Mouse (Mus musculus): ENCODE data around the gene Gm20696.

DNA sequence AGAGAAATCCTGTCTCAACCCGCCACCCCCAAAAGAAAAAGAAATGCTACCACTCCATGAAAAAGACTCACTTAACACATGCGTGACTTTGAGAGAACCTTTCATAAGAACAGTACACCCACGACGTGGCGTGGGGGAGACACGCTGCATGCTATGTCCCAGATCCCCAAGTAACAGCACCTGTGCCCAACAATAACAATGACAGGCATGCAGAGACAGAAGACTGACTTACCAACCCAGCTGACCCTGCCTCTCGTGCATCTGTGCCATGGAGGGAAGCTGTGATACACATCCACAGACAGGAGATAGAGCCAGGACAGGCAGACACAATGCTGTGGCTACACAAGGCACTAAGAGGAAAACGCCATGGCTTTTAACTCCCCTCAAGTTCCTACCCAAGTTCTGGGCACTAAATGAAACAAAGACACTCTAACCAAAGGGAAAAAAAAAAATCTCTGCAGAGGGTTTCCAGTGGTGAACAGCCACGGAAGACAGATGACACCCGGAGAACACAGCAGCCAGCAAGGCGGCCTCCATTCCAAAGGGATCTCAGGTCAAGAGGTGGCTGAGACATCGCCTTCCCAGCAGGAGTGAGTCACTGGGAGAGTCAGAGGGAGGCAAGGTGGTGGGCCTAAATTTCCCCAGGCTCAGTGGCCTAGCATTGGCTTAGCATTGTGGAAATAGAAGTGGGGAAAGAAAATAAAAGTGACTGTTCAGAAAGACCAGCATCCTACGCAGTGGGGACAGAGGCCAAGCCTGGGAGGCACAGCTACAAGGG lies 187.5 kb downstream of the Gm20696 start:
- TF ChIP-seq CTCF (IDR thresholded peaks at IDR 0.05; ENCODE audit: borderline replicate concordance, extremely low read depth, insufficient read depth, insufficient read length): no peak
- no peak for TF ChIP-seq POLR2A (IDR thresholded peaks at IDR 0.05; ENCODE audit: borderline replicate concordance, extremely low read depth, insufficient read depth, insufficient read length, poor library complexity, severe bottlenecking)

Data from brain, embryonic 14.5 days (tissue).